Mouse (Mus musculus) left cerebral cortex, postnatal 36 days (tissue): Measurements from ENCODE around the gene Gm10961. TPM values are rescaled to one million over a fixed set of nuclear protein-coding genes. Genes with fewer than 3 reads are reported as not detected.
"Not testable (repeated sequence)": the region's sequence is repeated elsewhere in the genome, so short reads cannot be mapped to it uniquely, and the experiment has no call there.

Experiments used
- DNase-seq, 2 experiments: peaks; one replicate each; pipeline ENCODE4 v3.0.0; 2021 to 2022; ENCODE audit warnings: low spot score in 2 of 2, mixed read lengths in 1 of 2
- intact Hi-C: fragments of 180-260 bp; cut with DNase I; formaldehyde crosslinking; loops from one replicate; pipeline ENCODE4 v1.15.1; 2025
- total RNA-seq, 2 experiments: library from RNA; stranded (reverse); gene quantifications; 2 replicates each; pipeline ENCODE4 v1.2.3; 2021

The Gm10961 gene
- total RNA-seq, 2 experiments from 2014 or later, result not detected

DNA sequence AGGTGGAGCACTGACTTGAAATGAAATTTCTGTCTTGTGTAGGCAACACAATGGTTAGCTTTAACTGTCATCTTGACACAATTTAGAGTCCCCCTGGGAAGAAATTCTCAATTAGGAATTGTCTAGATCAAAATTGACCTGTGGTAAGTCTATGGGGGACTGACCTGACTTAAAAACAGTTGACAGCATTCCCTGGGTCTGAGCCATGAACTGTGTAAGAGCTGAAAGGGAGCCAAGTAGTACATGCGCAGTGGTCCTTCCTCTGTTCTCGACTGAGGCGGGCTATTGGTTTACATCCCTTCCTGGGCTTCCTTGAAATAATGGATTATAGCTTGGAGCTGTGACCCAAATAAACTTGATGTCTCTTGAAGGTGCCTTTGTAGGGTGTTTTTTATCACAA lies 15.8 kb downstream of the Gm10961 start:
- DNase-seq, result no peak
- intact Hi-C loops, result no loop called here

DNA sequence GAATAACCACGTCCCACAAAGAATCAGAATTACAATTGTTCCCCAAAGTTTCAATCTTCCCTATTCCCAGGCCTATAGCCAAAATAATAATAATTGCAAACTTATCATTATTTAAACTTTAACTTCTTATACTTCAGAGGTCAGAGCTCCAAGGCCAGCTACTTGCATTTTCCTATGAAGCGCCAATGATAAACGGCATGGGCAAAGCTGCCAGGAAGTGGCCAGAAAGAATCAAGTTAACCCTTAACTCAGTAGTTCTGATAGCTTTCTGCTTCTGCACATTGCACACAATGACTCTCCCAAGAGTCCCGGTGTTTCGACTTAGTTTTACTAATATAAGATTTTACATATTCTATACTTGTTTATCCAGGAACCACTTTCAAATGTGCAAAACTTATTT lies 19.2 kb downstream of the Gm10961 start:
- DNase-seq, intact Hi-C loops: not testable (repeated sequence)

DNA sequence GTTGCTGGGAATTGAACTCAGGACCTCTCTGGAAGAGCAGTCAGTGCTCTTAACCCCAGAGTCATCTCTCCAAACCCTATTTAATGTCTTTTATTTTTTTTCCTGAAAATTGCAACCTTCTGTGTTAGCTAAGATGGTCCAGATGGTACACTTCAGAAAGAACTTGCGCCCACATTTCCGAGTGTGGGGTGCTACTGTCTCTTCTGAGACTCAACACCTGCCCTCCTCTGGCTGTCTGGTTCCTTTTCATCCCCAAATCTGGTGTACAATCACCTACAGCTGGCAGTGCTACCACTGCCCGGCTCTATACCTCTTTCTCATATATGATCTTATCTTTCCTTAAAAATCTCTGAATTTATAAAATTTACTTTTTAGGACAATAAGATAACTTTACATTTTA lies 21.8 kb downstream of the Gm10961 start:
- no peak for DNase-seq
- intact Hi-C loops, result no loop called here

- no peak for DNase-seq
- intact Hi-C loops, result no loop called here
Observed at GRCm38 (mm10) chr3:107654861-107655260, 23.7 kb downstream of the Gm10961 start.

- DNase-seq, result no peak
- intact Hi-C loops, result no loop called here
Observed at GRCm38 (mm10) chr3:107655491-107655890, 24.4 kb downstream of the Gm10961 start.

GRCm38 (mm10) chr3:107656151-107656550 lies 25.0 kb downstream of the Gm10961 start:
- no peak for DNase-seq
- intact Hi-C loops, result no loop called here

GRCm38 (mm10) chr3:107656888-107657287 lies 25.8 kb downstream of the Gm10961 start:
- DNase-seq, result no peak
- intact Hi-C loops, result no loop called here

DNA sequence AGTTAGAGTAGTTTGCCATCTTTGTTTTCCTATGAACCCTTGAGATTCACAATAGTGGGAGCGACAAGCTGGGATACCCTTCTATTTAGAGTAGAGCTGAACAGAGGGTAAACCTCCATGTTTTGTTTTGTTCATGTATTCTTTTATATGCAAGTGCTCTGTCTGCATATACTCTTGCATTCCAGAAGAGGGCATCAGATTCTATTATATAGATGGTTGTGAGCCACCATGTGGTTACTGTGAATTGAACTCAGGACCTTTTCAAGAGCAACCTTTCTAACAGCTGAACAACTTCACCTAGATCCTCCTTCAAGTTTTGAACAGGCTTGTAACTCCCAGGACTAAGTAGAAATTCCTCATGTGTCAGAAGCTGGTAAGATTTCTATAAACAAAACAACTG lies 27.9 kb downstream of the Gm10961 start:
- intact Hi-C loops, result loop anchor here (2.0 kb wide), 1 partner anchor 36 kb away; no protein-coding TSS in a partner anchor
- no peak for DNase-seq

- intact Hi-C loops, result no loop called here
- no peak for DNase-seq
Observed at GRCm38 (mm10) chr3:107664641-107665040, 33.5 kb downstream of the Gm10961 start.

DNA sequence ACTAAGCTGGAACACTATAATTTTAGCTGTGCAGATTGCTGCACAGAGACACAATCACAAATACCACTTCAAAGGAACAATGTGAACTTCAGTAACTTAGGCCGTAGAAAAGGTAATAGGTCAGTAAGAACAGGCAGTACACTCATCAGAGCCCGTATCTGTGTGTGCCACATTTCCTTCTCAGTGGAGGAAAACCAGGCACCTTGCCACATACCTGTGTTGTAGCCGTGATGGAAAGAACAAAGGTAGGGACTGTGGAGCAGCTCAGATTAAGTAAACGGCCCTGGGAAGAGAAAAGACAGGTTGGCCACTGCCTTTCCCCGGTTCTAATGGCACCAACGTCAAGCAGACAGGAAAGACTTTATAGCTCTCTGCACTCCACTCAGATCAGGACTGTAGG lies 36.3 kb downstream of the Gm10961 start:
- intact Hi-C loops, result no loop called here
- DNase-seq, result no peak

DNA sequence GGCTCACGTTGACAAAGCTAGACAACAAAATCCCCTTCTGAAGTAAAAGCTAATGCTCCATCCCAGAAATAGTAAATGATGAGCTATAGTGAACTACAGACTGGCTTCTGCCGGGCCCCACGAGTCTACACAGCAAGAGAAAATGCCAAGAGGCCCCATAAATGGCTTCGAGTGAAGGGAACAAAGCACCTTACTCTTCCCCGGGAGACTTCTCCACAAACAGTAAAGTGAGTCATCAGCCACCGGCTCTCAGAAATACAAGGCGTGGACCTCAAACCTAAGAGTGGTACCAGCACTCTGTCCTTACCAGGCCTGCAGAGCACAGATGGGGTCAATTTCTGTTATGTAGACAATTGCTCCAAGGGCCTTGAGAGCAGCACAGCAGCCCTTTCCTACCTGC lies 37.7 kb downstream of the Gm10961 start:
- no peak for DNase-seq

GRCm38 (mm10) chr3:107670500-107670899 lies 39.4 kb downstream of the Gm10961 start:
- no peak for DNase-seq
- intact Hi-C loops, result no loop called here

More for the DNA sequence above, 37.7 kb downstream of the Gm10961 start:
- intact Hi-C loops, result no loop called here

DNA sequence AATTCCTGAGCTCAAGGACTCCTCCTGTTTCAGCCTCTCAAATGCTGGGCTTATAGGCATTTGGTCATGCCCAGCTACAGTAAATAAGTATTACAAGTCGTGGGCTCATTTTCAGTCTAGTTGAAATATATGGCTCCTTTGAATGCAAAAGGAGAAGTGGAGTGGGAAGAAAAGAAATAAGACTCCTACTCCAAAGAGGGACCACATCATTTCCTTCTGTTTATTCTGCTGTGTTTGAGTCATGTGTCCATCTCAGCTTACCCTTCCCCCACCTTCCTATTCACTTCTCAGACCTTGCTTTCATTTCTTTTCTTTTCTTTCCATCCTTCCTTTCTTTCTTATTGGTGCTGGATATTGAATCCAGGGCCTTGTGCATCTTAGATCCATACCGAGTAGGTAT lies 40.4 kb downstream of the Gm10961 start:
- no peak for DNase-seq
- intact Hi-C loops, result no loop called here

DNA sequence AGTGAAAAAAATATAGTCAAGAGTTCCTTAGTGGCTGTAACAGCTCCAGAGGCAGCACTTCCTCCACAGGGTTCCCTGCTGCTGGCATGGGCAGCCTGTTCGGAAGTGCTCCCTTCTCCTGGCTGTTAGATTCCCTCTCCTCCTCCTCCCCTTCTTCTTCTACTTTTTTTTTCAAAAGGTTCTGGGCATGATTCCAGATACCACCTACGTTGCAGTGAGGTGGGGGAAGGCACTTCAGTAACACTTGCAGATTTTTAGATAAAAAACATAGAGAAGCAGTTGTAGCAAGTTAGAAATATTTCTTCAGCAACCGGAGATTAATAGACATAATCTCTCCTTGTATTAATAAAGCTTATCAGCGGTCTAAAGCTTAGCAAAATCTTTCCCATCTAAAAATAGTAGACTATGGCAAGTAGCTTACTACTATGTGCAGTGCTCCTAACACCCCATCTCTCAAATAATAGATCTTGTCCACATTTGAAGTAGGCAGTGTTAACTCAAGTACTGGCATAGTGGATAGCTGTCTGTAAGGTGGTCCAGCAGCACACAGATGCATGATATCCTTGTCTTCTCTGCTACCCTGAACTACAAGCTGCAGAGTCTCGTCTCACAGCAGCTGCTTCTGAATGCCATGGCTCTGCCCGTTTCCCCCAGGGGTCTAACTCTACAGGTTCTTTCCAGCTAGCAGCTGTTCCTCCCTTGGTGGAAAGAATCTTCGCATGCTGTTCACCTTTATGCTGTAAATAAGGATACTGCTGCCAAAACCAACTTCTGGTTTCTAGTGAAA lies 49.9 kb downstream of the Gm10961 start:
- peak; percentile 61 to 62 for DNase-seq
- intact Hi-C loops, result no loop called here

Other genes with a start within 250 kb of the Gm10961 start
- 10 to 100 TPM; 65.5 to 73.0 TPM for gene Kcnc4, start 171.8 kb upstream of the Gm10961 start, total RNA-seq
- 100 to 1,000 TPM; 377 to 415 TPM for gene Slc6a17, start 113.3 kb upstream of the Gm10961 start, total RNA-seq
- gene Ubl4b, start 76.2 kb upstream of the Gm10961 start, total RNA-seq, result not detected
- 1 to 10 TPM in 1 of 2 experiments, under 1 TPM in 1; 0.96 to 1.5 TPM for gene Alx3, start 36.3 kb upstream of the Gm10961 start, total RNA-seq
- gene Strip1, start 372 bp downstream of the Gm10961 start, total RNA-seq, result 10 to 100 TPM; 58.0 to 63.7 TPM
- gene Ahcyl1, start 65.2 kb downstream of the Gm10961 start, total RNA-seq, result 100 to 1,000 TPM; 325 TPM
- 10 to 100 TPM; 12.4 to 14.0 TPM for gene Csf1, start 129.1 kb downstream of the Gm10961 start, total RNA-seq
- gene Eps8l3, start 245.9 kb downstream of the Gm10961 start, total RNA-seq, result not detected